Mouse (Mus musculus): ENCODE results near the gene Fkbp8.

Fkbp8 gene

DNA sequence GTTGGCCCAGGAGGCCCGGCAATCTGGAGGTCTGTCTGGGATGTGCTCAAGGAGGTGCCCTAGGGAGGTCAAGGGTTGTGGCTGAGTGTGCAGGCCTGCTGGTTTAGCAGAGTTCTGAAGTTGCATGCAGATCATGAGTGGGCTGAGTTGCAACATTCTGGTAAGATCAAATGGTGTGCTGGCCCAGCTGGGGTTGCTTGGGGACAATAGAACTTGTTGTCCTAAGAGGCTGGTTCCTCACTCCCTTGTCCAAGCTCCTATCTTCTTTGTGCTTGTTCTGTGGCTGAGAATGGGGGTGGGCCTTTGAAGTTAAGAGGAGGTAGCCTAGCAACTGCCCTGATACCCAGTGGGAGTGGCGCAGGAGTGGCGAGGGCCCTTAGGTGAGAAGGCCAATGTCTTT is 35.3 kb downstream of the Fkbp8 start:
- Histone ChIP-seq H3K4me3 (replicated peaks; ENCODE audit: low read length) (no peak overlapping the region), H3K36me3 (ENCODE audit: insufficient read depth, low read length) (peaks cover 40% of the 10 kb centered on the region), H3K9me3 (ENCODE audit: low read length) (no peaks in the 10 kb centered on the region), H3K27me3 (ENCODE audit: insufficient read depth, low read length) (no peaks in the 10 kb centered on the region), H3K4me1 (replicated peaks; ENCODE audit: low read depth, low read length) (peaks cover 85% of the 10 kb centered on the region)
- no peak for TF ChIP-seq CTCF (conservative IDR thresholded peaks at IDR 0.05; ENCODE audit: low read length)
- no peak for TF ChIP-seq NANOG (IDR thresholded peaks at IDR 0.05; ENCODE audit: borderline replicate concordance, low read length)
- TF ChIP-seq POU5F1 (IDR thresholded peaks at IDR 0.05; ENCODE audit: borderline replicate concordance, low read length), result no peak

DNA sequence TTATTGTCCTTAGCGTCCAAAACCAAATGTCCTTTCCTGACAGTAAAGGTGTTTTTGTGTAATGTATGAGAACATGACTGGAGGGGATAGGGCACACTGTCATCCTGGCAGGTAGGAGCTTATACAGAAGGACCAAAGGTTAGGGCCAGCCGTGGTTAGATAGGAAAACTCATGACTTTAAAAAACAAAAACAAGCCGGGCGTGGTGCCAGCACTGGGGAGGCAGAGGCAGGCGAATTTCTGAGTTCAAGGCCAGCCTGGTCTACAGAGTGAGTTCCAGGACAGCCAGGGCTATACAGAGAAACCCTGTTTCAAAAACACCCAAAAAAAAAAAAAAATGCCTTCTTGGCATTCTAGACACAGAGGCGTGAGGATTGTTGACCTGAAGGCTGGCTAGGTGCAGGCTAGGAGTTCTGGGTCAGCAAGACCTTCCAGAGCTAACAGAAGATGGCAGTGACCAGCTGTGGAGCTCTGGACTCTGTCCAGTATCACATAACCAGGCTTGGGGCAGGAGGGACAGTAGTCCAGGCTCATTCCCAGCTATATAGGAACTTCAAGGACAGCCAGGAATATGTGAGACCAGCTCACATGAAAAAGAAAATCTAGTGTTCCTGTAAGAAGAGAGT is 36.4 kb downstream of the Fkbp8 start:
- Histone ChIP-seq H3K9me3 (ENCODE audit: low read length) (no peaks in the 10 kb centered on the region), H3K4me3 (replicated peaks; ENCODE audit: low read length) (no peak overlapping the region), H3K27me3 (ENCODE audit: insufficient read depth, low read length) (no peaks in the 10 kb centered on the region), H3K36me3 (ENCODE audit: insufficient read depth, low read length) (peaks cover 37% of the 10 kb centered on the region), H3K4me1 (replicated peaks; ENCODE audit: low read depth, low read length) (peaks cover 75% of the 10 kb centered on the region)
- no peak for TF ChIP-seq NANOG (IDR thresholded peaks at IDR 0.05; ENCODE audit: borderline replicate concordance, low read length)
- TF ChIP-seq CTCF (conservative IDR thresholded peaks at IDR 0.05; ENCODE audit: low read length), result no peak
- no peak for TF ChIP-seq POU5F1 (IDR thresholded peaks at IDR 0.05; ENCODE audit: borderline replicate concordance, low read length)

DNA sequence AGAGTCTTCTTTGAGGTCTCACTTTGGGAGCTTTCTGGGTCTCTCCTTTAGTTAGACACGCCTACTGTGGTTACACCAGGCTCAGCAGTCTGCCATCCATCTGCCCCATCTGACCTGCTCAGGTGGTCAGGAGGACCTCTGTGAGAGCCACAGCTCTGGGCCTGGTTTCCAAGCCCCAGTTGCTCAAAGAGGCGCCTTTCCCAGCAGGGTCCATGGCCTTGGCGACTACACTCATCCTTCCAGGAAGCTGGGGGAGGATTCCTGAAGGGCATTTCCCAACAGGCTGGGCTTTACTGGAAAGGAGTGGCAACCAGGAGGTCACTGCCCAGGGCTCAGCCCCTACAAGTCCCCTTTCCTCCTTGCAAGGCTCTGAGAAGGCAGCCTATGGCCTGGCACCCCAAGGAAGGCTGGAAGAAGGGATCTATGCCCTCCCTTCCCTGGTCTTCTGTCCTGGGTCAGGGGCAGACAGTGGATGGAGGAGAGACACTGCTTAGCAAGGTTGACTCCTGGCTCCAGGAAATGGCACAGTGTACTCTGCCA is 37.2 kb downstream of the Fkbp8 start:
- H3K9me3 ChIP-seq (ENCODE audit: low read length), result no peaks in the 10 kb centered on the region
- TF ChIP-seq POU5F1 (IDR thresholded peaks at IDR 0.05; ENCODE audit: borderline replicate concordance, low read length), result no peak
- no peak for TF ChIP-seq NANOG (IDR thresholded peaks at IDR 0.05; ENCODE audit: borderline replicate concordance, low read length)
- no peak for TF ChIP-seq CTCF (conservative IDR thresholded peaks at IDR 0.05; ENCODE audit: low read length)
- peaks cover 38% of the 10 kb centered on the region for H3K36me3 ChIP-seq (ENCODE audit: insufficient read depth, low read length)
- peaks cover 79% of the 10 kb centered on the region for H3K4me1 ChIP-seq (replicated peaks; ENCODE audit: low read depth, low read length)
- no peak overlapping the region for H3K4me3 ChIP-seq (replicated peaks; ENCODE audit: low read length)
- H3K27me3 ChIP-seq (ENCODE audit: insufficient read depth, low read length), result no peaks in the 10 kb centered on the region

DNA sequence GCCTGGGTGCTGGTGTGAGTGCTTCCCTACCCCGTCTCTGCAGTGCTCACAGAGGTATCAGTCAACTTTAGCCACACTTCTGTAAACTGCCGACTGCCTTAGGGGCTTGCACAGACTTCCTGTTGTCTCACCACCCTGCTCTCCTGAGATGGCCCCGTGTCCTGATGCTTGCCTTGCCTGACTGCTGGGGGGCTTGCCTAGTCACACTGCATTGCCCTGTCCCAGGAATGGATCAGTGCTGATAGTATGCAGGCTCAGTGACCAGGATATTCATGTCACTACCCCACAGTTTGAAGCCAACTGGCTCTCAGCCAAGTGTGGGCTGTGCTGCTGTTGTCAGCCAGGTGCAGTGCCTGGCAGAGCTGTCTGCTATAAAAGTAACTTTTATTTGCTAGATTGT is 38.0 kb downstream of the Fkbp8 start:
- no peak overlapping the region for H3K4me3 ChIP-seq (replicated peaks; ENCODE audit: low read length)
- H3K27me3 ChIP-seq (ENCODE audit: insufficient read depth, low read length), result no peaks in the 10 kb centered on the region
- H3K36me3 ChIP-seq (ENCODE audit: insufficient read depth, low read length), result peaks cover 38% of the 10 kb centered on the region; the same call in 1 of the 2 replicates
- no peaks in the 10 kb centered on the region for H3K9me3 ChIP-seq (ENCODE audit: low read length)
- no peak for TF ChIP-seq NANOG (IDR thresholded peaks at IDR 0.05; ENCODE audit: borderline replicate concordance, low read length)
- no peak for TF ChIP-seq CTCF (conservative IDR thresholded peaks at IDR 0.05; ENCODE audit: low read length)
- no peak for TF ChIP-seq POU5F1 (IDR thresholded peaks at IDR 0.05; ENCODE audit: borderline replicate concordance, low read length)
- peaks cover 79% of the 10 kb centered on the region for H3K4me1 ChIP-seq (replicated peaks; ENCODE audit: low read depth, low read length)

DNA sequence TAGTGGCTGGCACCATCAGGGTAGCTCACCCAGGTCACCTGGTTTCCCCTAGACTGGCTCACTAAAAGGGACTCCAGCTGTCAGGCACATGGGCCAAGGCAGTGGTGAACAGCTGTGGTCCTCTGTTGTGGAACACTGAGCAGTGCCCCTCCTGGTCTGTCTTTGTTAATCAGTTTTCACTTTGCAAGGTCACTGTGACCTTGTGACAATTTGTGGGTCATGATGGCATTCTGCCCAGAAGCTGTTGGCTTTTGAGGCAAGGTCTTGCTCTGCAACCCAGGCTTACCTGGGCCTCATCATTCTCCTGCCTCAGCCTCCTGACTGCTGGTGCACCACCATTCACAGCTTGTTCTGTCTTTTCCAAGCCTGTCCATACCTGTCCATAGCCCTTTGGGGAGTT is 42.8 kb downstream of the Fkbp8 start:
- no peaks in the 10 kb centered on the region for H3K27me3 ChIP-seq (ENCODE audit: insufficient read depth, low read length)
- H3K4me3 ChIP-seq (replicated peaks; ENCODE audit: low read length), result no peak overlapping the region
- peaks cover 47% of the 10 kb centered on the region for H3K4me1 ChIP-seq (replicated peaks; ENCODE audit: low read depth, low read length)
- H3K9me3 ChIP-seq (ENCODE audit: low read length), result no peaks in the 10 kb centered on the region
- no peak for TF ChIP-seq CTCF (conservative IDR thresholded peaks at IDR 0.05; ENCODE audit: low read length)
- TF ChIP-seq POU5F1 (IDR thresholded peaks at IDR 0.05; ENCODE audit: borderline replicate concordance, low read length), result no peak
- no peak for TF ChIP-seq NANOG (IDR thresholded peaks at IDR 0.05; ENCODE audit: borderline replicate concordance, low read length)
- peaks cover 54% of the 10 kb centered on the region for H3K36me3 ChIP-seq (ENCODE audit: insufficient read depth, low read length)

DNA sequence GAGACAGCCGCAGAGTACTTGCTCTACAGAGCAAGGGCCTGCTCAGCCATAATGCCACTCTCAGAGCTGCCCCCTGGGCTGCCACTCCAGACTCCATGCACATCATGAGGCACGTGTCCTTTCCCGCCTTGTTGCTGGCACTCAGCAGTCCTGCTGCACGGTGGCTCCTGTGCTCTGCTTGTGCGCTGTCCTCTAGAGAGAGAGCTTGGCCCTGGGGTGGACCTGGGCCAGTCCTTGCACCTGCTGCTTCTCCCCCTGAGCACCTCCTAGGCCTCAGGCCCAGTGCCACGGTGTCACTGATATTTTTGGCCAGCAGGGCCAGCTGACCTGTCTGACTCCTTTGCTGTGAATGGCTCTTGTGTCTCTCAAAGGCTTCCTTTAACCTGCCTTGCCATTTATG is 43.5 kb downstream of the Fkbp8 start:
- Histone ChIP-seq H3K27me3 (ENCODE audit: insufficient read depth, low read length) (no peaks in the 10 kb centered on the region), H3K36me3 (ENCODE audit: insufficient read depth, low read length) (peaks cover 54% of the 10 kb centered on the region), H3K9me3 (ENCODE audit: low read length) (no peaks in the 10 kb centered on the region), H3K4me3 (replicated peaks; ENCODE audit: low read length) (no peak overlapping the region), H3K4me1 (replicated peaks; ENCODE audit: low read depth, low read length) (peaks cover 43% of the 10 kb centered on the region)
- no peak for TF ChIP-seq POU5F1 (IDR thresholded peaks at IDR 0.05; ENCODE audit: borderline replicate concordance, low read length)
- no peak for TF ChIP-seq NANOG (IDR thresholded peaks at IDR 0.05; ENCODE audit: borderline replicate concordance, low read length)
- no peak for TF ChIP-seq CTCF (conservative IDR thresholded peaks at IDR 0.05; ENCODE audit: low read length)

DNA sequence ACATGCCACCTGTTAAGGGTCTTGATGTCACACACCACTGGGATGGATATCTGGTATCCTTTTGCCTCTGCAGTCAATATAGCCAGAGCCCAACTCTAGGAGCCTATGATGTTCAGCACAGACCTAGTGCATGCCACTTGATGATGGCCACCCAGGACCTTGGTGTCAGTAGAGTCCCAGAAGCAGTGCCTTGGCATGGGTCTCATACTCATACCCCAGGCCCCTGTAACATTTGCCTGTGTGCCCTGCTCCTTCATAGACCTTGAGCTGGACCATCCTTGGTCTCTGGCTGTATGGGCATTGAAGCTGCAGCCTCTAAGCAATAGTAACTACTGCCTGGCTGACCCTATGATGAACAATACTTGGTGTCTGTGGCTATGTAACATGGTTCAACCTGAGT is 46.8 kb downstream of the Fkbp8 start:
- peaks cover 37% of the 10 kb centered on the region for H3K4me1 ChIP-seq (replicated peaks; ENCODE audit: low read depth, low read length)
- no peak overlapping the region for H3K4me3 ChIP-seq (replicated peaks; ENCODE audit: low read length)
- no peaks in the 10 kb centered on the region for H3K27me3 ChIP-seq (ENCODE audit: insufficient read depth, low read length)
- H3K36me3 ChIP-seq (ENCODE audit: insufficient read depth, low read length), result peaks cover 77% of the 10 kb centered on the region
- TF ChIP-seq CTCF (conservative IDR thresholded peaks at IDR 0.05; ENCODE audit: low read length), result no peak
- TF ChIP-seq NANOG (IDR thresholded peaks at IDR 0.05; ENCODE audit: borderline replicate concordance, low read length), result no peak
- TF ChIP-seq POU5F1 (IDR thresholded peaks at IDR 0.05; ENCODE audit: borderline replicate concordance, low read length), result no peak
- H3K9me3 ChIP-seq (ENCODE audit: low read length), result no peaks in the 10 kb centered on the region

DNA sequence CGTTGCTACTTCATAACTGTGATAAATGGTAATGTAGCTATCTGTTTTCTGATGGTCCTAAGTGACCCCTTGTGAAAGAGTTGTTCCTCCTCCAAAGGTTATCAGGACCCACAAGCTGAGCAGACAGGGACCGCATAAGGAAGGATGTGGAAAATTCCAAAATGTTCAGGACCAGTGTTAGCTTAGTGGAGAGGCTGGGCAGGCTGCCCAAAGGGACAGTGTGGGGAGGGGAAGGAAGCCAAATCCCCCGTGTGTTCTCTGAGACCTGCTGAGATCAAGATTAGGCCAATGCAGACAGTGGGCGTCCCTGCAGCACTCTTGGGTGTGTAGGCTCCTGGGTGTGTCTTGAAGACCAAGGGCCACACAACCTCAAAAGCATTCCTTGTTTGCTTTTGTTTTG is 47.4 kb downstream of the Fkbp8 start:
- Histone ChIP-seq H3K4me3 (replicated peaks; ENCODE audit: low read length) (no peak overlapping the region), H3K4me1 (replicated peaks; ENCODE audit: low read depth, low read length) (peaks cover 31% of the 10 kb centered on the region), H3K27me3 (ENCODE audit: insufficient read depth, low read length) (no peaks in the 10 kb centered on the region), H3K9me3 (ENCODE audit: low read length) (no peaks in the 10 kb centered on the region), H3K36me3 (ENCODE audit: insufficient read depth, low read length) (peaks cover 73% of the 10 kb centered on the region)
- TF ChIP-seq CTCF (conservative IDR thresholded peaks at IDR 0.05; ENCODE audit: low read length) (no peak), NANOG (IDR thresholded peaks at IDR 0.05; ENCODE audit: borderline replicate concordance, low read length) (no peak), POU5F1 (IDR thresholded peaks at IDR 0.05; ENCODE audit: borderline replicate concordance, low read length) (no peak)

DNA sequence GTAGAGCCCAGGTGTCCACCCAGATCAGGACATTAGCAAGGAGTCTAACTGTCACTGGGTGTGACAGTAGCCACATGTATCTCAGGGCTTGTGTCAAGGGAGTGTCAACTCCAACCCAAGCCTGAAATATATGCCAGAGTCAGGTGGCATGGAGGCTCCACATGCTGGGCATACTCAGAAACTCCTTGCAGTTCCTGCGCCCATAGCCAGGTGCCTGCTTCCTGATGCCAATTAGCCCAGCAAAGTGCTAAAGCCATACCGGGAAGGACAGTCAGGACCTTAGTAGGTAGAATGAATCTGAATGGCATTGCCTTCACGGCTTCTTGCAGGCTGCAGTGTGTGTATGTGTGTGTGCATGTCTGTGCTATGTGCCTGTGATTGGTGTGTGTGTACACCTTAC is 49.7 kb downstream of the Fkbp8 start:
- Histone ChIP-seq H3K36me3 (ENCODE audit: insufficient read depth, low read length) (peaks cover 83% of the 10 kb centered on the region), H3K9me3 (ENCODE audit: low read length) (no peaks in the 10 kb centered on the region), H3K27me3 (ENCODE audit: insufficient read depth, low read length) (no peaks in the 10 kb centered on the region), H3K4me3 (replicated peaks; ENCODE audit: low read length) (no peak overlapping the region), H3K4me1 (replicated peaks; ENCODE audit: low read depth, low read length) (peaks cover 18% of the 10 kb centered on the region)
- TF ChIP-seq NANOG (IDR thresholded peaks at IDR 0.05; ENCODE audit: borderline replicate concordance, low read length) (no peak), CTCF (conservative IDR thresholded peaks at IDR 0.05; ENCODE audit: low read length) (no peak), POU5F1 (IDR thresholded peaks at IDR 0.05; ENCODE audit: borderline replicate concordance, low read length) (no peak)

All from E14TG2a.4 (cell line).